Mouse (Mus musculus) limb, embryonic 12.5 days (tissue): Measurements from ENCODE around the gene Thtpa. TPM values are rescaled to one million over a fixed set of nuclear protein-coding genes. Genes with fewer than 3 reads are reported as not detected.

Experiments
- ATAC-seq: fragments of 200-750 bp; cut with Nextera tagmentation; 2 replicates; pipeline ENCODE4 v1.8.0; 2017; ENCODE audit warnings: low read depth, moderate TSS enrichment; ENCODE audit not compliant: insufficient number of reproducible peaks, insufficient read depth, low FRiP score, low TSS enrichment
- H3K27ac ChIP-seq: fragments of 300-500 bp; sonication (generic); 2 replicates; pipeline ENCODE4 v1.5.1; 2016; ENCODE audit warnings: mild to moderate bottlenecking, moderate library complexity
- H3K27me3 ChIP-seq: fragments of 300-500 bp; sonication (generic); 2 replicates; pipeline ENCODE4 v1.6.1; 2016; ENCODE audit warnings: mild to moderate bottlenecking, moderate library complexity
- H3K36me3 ChIP-seq: fragments of 300-500 bp; sonication (generic); 2 replicates; pipeline ENCODE4 v1.6.1; 2016; ENCODE audit warnings: mild to moderate bottlenecking, moderate library complexity
- H3K4me1 ChIP-seq: fragments of 300-500 bp; sonication (generic); replicated peaks from 2 replicates; pipeline ENCODE4 v1.6.1; 2016
- H3K4me2 ChIP-seq: fragments of 300-500 bp; sonication (generic); 2 replicates; pipeline ENCODE4 v1.6.1; 2016; ENCODE audit warnings: mild to moderate bottlenecking, moderate library complexity
- H3K4me3 ChIP-seq: fragments of 300-500 bp; sonication (generic); replicated peaks from 2 replicates; pipeline ENCODE4 v1.5.1; 2016; ENCODE audit warnings: mild to moderate bottlenecking
- H3K9ac ChIP-seq: fragments of 300-500 bp; sonication (generic); replicated peaks from 2 replicates; pipeline ENCODE4 v1.6.1; 2016; ENCODE audit warnings: mild to moderate bottlenecking, moderate library complexity
- H3K9me3 ChIP-seq: fragments of 300-500 bp; sonication (generic); 2 replicates; pipeline ENCODE4 v1.6.1; 2016; ENCODE audit warnings: mild to moderate bottlenecking, moderate library complexity
- WGBS: fragments of 180-500 bp; shearing (Covaris S2); methylation state at CpG from one replicate; pipeline ENCODE4 v1.1.7; 2016; 5-methylcytosine and 5-hydroxymethylcytosine counted together
- polyA plus RNA-seq: library from polyadenylated mRNA; unstranded; fragments of >200 nt; fragmentation: Nextera tagmentation; extraction: Ambion mirVana; gene quantifications from 2 replicates; pipeline ENCODE4 v1.2.1, GENCODE M21; 2016

The Thtpa gene
- polyA plus RNA-seq, 1 experiment from 2014 or later: 24.0 TPM

DNA sequence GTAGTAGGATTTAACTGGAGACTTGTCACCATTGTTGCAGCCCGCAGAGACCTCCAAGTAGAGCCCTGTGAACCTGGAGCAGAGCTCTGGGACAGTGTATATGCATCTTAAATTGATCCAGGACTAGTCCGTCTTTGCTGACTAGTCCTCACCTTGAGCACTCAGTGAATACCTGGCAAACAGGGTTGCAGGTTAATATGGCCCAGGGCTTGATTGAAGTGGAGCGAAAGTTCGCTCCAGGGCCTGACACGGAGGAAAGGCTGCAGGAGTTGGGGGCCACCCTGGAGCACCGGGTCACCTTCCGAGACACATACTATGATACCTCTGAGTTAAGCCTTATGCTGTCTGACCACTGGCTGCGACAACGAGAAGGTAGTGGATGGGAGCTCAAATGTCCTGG lies 679 bp downstream of the Thtpa start:
- Histone ChIP-seq H3K36me3 (peaks cover 27% of the 10 kb centered on the region), H3K4me1 (peaks cover 29% of the 10 kb centered on the region), H3K9ac (peak overlapping the region; percentile 54), H3K27ac (0 out of 2 replicates have a peak overlapping the region, but pooled peaks have one; percentile 62), H3K27me3 (peaks cover 3% of the 10 kb centered on the region; the same call in 1 of the 2 replicates), H3K4me3 (peak overlapping the region; percentile 61), H3K4me2 (peak overlapping the region; percentile 70), H3K9me3 (no peaks in the 10 kb centered on the region)
- no peak for ATAC-seq
- WGBS: 55% methylated on average over 9 of the region's 9 CpGs

DNA sequence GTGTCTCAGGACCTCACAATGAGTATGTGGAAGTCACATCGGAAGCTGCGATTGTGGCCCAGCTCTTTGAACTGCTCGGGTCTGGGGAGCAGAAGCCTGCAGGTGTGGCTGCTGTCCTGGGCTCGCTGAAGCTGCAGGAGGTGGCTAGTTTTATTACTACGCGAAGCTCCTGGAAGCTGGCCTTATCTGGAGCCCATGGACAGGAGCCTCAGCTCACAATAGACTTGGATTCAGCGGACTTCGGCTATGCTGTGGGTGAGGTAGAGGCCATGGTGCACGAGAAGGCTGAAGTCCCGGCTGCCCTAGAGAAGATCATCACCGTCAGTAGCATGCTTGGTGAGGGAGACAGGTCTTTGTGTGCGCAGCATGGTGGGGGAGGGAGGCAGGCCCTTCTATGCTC lies 1.1 kb downstream of the Thtpa start:
- Histone ChIP-seq H3K9ac (peak overlapping the region; percentile 54; the same call in 1 of the 2 replicates), H3K9me3 (no peaks in the 10 kb centered on the region), H3K4me1 (peaks cover 29% of the 10 kb centered on the region), H3K27me3 (peaks cover 3% of the 10 kb centered on the region; the same call in 1 of the 2 replicates), H3K27ac (no peak overlapping the region), H3K36me3 (peaks cover 27% of the 10 kb centered on the region), H3K4me2 (peak overlapping the region; percentile 70), H3K4me3 (peak overlapping the region; percentile 61)
- no peak for ATAC-seq
- WGBS: 65% methylated on average over 12 of the region's 12 CpGs

DNA sequence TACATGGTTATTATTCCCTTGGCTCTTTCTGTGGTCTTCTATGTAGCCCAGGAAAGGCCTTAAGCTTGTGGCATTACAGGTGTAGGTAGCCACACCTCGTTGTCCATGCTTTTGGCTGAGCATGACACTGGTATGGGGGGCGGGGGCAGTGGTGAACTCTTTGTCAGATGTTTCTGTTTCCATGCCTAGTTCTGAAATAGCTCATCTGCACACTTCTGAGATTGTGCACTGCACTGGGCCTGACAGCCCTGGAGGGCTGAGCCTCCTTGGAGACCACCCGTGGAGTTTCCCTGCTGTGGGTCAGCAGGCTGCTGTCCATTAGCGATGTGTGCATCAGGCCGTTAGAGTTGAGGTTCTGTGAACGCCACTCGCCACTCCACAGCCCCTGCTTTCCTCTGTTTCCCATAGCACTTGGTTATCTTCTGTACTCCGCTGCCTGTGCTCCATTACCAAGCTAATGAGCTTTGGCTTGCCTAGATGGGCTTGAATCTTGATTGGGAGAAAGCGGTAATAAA lies 2.0 kb downstream of the Thtpa start:
- H3K36me3 ChIP-seq: peaks cover 27% of the 10 kb centered on the region
- no peaks in the 10 kb centered on the region for H3K9me3 ChIP-seq
- 0 out of 2 replicates have a peak, but pooled peaks cover 3% of the 10 kb centered on the region for H3K27me3 ChIP-seq
- no peak overlapping the region for H3K4me2 ChIP-seq
- H3K4me3 ChIP-seq: no peak overlapping the region
- no peak overlapping the region for H3K27ac ChIP-seq
- WGBS: 58% methylated on average over 9 of the region's 9 CpGs
- H3K9ac ChIP-seq: no peak overlapping the region
- H3K4me1 ChIP-seq: peaks cover 21% of the 10 kb centered on the region
- ATAC-seq: no peak

DNA sequence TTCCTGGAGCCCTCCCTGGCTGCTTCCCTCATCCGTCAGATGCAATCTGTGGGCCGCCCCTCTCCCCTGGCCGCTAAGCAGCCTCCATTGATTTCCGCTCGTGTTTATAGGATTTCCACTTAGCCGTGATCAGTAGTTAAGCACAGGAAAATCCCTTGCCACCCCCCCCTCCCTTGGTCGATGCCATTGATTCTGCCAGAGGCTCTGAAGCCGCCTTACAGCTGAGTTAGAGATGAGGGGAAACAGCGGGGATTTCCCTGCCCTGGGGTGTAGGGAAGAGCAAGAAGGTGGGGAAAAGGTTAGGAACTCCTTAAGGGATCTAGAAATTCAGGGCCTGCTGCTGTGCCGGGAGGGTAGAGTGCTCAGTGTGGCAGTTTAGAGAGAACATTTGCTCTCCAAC lies 3.1 kb downstream of the Thtpa start:
- Histone ChIP-seq H3K27ac (no peak overlapping the region), H3K36me3 (peaks cover 27% of the 10 kb centered on the region), H3K9me3 (no peaks in the 10 kb centered on the region), H3K9ac (no peak overlapping the region), H3K4me2 (no peak overlapping the region), H3K27me3 (0 out of 2 replicates have a peak, but pooled peaks cover 3% of the 10 kb centered on the region), H3K4me3 (no peak overlapping the region), H3K4me1 (peaks cover 21% of the 10 kb centered on the region)
- WGBS: 79% methylated on average over 10 of the region's 10 CpGs
- ATAC-seq: no peak

DNA sequence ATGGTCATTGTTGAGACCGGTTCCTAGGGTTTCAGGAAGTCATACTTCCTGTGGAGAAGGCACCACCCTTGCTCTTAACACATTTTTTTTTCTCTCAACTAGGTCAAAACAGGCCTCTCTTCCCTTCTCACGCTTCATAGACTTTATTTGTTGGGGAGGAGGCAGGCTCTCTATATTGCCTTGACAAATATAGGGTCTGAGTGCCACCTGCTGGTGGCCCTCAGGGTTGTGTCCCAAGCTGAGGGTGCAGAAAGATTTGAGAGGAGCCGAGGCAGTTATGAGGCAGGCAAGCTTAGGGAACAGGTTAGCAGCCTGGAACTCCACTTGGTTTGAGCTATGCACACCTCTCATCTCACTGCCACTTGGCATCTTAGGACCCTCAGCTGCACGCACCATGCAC lies 3.5 kb downstream of the Thtpa start:
- no peak overlapping the region for H3K9ac ChIP-seq
- H3K27me3 ChIP-seq: 0 out of 2 replicates have a peak, but pooled peaks cover 3% of the 10 kb centered on the region
- H3K4me1 ChIP-seq: peaks cover 21% of the 10 kb centered on the region
- 64% methylated on average over 4 of the region's 4 CpGs for WGBS
- no peak for ATAC-seq
- H3K4me3 ChIP-seq: no peak overlapping the region
- H3K4me2 ChIP-seq: no peak overlapping the region
- H3K36me3 ChIP-seq: peaks cover 27% of the 10 kb centered on the region
- no peaks in the 10 kb centered on the region for H3K9me3 ChIP-seq
- H3K27ac ChIP-seq: no peak overlapping the region

DNA sequence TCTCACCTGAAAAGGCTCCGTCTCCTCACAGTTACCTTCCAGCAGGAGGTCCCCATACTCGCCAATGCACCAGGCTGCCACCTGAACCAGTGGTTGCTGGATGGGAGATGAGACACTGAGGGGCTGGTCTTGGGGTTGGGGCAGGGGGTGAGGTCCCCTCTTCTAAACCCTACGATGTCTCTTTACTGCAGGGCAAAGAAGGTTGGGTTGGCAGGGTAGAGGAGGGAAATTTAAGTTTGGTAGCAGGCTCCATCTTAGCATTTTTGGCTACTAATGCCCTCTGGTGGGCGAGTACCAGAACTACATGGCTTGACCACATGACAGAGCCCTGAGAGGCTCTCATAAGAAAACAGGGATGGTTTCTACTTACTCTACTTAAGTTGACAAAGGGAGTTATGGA lies 7.0 kb downstream of the Thtpa start:
- no peak overlapping the region for H3K4me3 ChIP-seq
- H3K4me1 ChIP-seq: peaks cover 22% of the 10 kb centered on the region
- no peak for ATAC-seq
- WGBS: 50% methylated on average over 4 of the region's 4 CpGs
- no peak overlapping the region for H3K27ac ChIP-seq
- no peak overlapping the region for H3K9ac ChIP-seq
- no peaks in the 10 kb centered on the region for H3K27me3 ChIP-seq
- no peak overlapping the region for H3K4me2 ChIP-seq
- peaks cover 27% of the 10 kb centered on the region for H3K36me3 ChIP-seq
- H3K9me3 ChIP-seq: no peaks in the 10 kb centered on the region

DNA sequence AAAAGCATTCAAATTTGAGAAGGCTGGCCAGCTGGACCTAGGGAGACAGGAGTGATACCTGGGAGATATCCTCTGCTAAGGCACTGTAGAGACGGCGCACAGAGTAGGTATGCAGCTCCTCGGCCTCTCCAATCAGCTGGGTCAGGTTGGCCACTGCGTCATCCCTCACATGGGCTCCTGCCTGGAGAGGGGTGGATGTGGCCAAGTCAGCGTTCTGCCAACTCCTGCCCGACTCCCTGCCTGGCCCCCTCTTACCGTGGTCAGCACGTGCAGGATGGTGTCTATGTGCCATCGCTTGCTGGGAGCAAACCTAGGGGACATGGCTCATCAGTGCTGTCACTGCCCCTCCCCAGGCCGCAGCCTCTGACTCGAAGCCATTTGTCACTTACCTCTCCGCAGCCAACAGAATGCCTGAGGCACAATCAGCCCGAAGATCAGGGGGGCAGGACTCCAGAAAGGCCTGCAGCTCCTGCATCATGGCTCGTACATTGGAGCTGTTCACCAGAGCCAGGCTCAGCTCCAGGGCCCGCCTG lies 7.7 kb downstream of the Thtpa start:
- Histone ChIP-seq H3K27me3 (peaks cover 5% of the 10 kb centered on the region), H3K9ac (no peak overlapping the region)
- 72% methylated on average over 15 of the region's 15 CpGs for WGBS

DNA sequence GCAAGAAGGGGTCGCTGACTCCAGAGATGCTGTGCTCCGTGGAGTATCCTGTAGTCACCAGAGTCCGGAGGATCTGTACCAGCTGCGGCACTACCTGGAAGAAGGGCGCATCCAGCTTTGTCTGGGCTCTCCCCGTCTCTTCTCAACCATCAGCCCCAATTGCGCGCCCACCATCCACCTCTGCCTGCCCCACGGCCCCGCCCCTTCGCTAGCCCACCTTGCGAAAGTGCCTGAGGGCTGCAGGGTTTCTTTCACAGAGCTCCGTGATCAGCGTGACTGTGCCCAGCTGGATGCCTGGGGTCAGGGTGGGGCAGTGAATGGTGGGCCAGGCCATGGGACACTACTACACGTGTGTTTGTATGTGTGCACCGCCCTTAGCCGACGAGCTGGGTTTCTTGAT lies 9.8 kb downstream of the Thtpa start:
- WGBS: 86% methylated on average over 18 of the region's 18 CpGs
- H3K9me3 ChIP-seq: no peaks in the 10 kb centered on the region

More for the DNA sequence above, 7.7 kb downstream of the Thtpa start:
- Histone ChIP-seq H3K4me2 (no peak overlapping the region), H3K36me3 (peaks cover 25% of the 10 kb centered on the region), H3K4me3 (no peak overlapping the region), H3K27ac (no peak overlapping the region), H3K9me3 (no peaks in the 10 kb centered on the region), H3K4me1 (peaks cover 15% of the 10 kb centered on the region)
- no peak for ATAC-seq

DNA sequence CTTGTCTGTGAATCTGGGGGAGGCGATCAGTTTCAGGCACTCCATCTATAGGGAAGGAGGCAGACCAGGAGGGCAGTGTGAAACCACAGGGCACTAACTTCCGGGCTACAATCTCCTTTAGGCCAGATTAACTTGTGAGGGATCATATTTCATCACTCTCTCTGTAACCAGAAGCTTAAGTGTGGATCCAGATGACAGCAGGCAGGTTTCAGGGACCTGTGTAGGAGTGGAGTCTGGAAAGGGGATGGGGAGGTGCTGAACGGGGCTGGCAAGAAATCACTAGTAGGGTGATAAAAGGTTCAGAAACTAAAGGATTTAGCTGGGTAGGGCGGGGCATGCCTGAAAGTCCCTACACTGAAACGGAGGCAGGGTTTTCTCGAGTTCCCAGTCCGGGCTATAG lies 10.8 kb downstream of the Thtpa start:
- WGBS: 2% methylated on average over 7 of the region's 7 CpGs
- Histone ChIP-seq H3K27ac (peak overlapping the region; percentile 62; the same call in 1 of the 2 replicates), H3K4me2 (peak overlapping the region; percentile 93), H3K4me1 (peaks cover 29% of the 10 kb centered on the region), H3K9ac (peak overlapping the region; percentile 69; the same call in 1 of the 2 replicates), H3K36me3 (no peaks in the 10 kb centered on the region), H3K9me3 (no peaks in the 10 kb centered on the region), H3K27me3 (peaks cover 35% of the 10 kb centered on the region), H3K4me3 (peak overlapping the region; percentile 50)
- ATAC-seq: no peak

More for the DNA sequence above, 9.8 kb downstream of the Thtpa start:
- Histone ChIP-seq H3K27me3 (peaks cover 25% of the 10 kb centered on the region), H3K36me3 (peaks cover 5% of the 10 kb centered on the region), H3K9ac (no peak overlapping the region), H3K4me3 (no peak overlapping the region), H3K4me2 (no peak overlapping the region), H3K4me1 (peaks cover 27% of the 10 kb centered on the region), H3K27ac (no peak overlapping the region)
- ATAC-seq: no peak

DNA sequence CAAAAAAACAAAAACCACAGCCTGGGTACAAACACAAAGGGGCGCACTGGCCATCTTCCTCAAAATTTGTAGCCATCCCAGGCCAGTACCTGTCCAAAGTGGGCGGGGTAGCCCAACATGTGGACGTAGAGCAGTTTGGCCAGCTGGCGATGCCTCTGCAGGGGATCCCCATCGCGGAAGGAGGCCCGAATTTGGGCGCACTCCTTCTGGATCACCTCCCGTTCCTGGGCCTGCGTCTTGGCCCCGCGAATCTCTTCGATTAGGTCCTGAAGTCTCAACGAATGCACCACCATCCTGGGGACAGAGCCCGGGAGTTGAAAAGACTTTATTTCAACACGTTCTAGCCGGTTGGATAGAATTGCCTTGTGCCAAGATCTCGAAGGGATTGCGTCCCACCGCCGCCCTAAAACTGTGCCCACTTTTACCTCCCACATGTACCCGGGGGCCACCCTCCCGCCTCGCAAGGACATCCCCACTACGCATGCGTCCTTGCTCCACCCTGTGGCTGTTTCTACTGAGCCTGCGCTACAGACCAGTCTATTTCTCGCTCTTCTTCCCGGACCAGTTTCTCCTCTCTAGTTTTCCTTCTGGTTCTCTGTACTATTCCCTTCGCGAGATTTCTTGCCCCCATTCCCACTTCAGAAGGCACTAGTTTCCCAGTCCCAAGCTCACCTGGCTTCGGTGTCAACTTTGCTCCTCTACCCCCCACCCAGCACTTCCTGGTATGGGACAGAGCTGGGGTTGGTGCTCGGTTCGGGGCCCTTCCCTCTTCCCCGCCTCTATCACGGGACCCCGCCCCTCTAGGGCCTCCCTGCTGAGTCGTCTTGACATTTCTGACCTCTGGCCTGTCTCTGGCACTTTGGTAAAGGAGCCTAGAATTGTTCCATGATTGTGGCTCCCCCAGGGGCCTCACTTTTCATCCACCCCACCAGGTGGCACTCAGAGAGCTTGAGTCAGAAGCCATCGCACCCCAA lies 11.5 kb downstream of the Thtpa start, which contains the start of gene Ap1g2:
Gene Ap1g2, minus strand, starts transcription at position 758 of the 974 bp plus-strand sequence.
- peak; percentile 45; the same call in 1 of the 2 replicates for ATAC-seq
- Histone ChIP-seq H3K36me3 (no peaks in the 10 kb centered on the region), H3K9me3 (no peaks in the 10 kb centered on the region), H3K9ac (peak within 1 kb of the TSS; percentile 69), H3K4me2 (peak within 1 kb of the TSS; percentile 93), H3K4me1 (peaks cover 29% of the 10 kb centered on the region), H3K4me3 (peak within 1 kb of the TSS; percentile 50), H3K27me3 (peaks cover 42% of the 10 kb centered on the region), H3K27ac (peak within 1 kb of the TSS; percentile 62; the same call in 1 of the 2 replicates)
- under 1% methylated on average over 39 of the region's 39 CpGs for WGBS

DNA sequence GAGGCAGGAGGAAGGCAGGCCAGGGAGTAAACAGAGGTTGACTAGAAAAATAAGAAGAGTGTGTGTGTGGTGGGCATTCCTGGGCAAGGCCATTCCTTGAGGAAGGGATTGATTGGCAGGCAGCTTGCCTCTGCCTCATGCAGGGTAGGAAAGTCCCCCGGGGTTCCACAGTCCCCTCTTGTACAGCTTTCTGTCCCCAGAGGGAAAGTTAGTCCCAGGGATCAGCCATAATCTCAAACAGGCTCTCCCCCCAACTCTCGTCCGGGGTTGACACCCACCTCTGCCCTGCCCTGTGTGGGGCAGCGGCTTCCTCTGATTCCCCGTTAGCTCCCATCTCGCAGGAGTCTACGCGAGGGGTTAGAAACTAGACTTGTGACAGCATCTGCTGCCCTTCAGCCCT lies 12.4 kb downstream of the Thtpa start:
- no peak overlapping the region for H3K27ac ChIP-seq
- H3K9me3 ChIP-seq: no peaks in the 10 kb centered on the region
- H3K4me3 ChIP-seq: no peak overlapping the region
- 73% methylated on average over 8 of the region's 8 CpGs for WGBS
- H3K4me2 ChIP-seq: no peak overlapping the region
- no peaks in the 10 kb centered on the region for H3K36me3 ChIP-seq
- H3K27me3 ChIP-seq: peaks cover 50% of the 10 kb centered on the region
- ATAC-seq: no peak
- H3K4me1 ChIP-seq: peaks cover 29% of the 10 kb centered on the region
- H3K9ac ChIP-seq: no peak overlapping the region
